Mouse (Mus musculus) stomach, adult 2 months (tissue): ENCODE measurements around the gene Gm32742. TPM values are rescaled to one million over a fixed set of nuclear protein-coding genes. Genes with fewer than 3 reads are reported as not detected.

Experiments used
- polyA plus RNA-seq: library from polyadenylated mRNA; depleted of rRNA; stranded (reverse); fragments of >200 nt; gene quantifications from 2 replicates; pipeline ENCODE4 v1.2.3, GENCODE M21; 2012; rRNA removed

The Gm32742 gene
- polyA plus RNA-seq: 0.42 and 0.51 TPM in 2 replicates

GRCm38 (mm10) chr9:51165312-51166180 lies at the start of gene Gm32742:
TSS of gene Gm32742 (minus strand) at chr9:51165517.

GRCm38 (mm10) chr9:51213023-51213728 lies 47.9 kb upstream of the Gm32742 start, which contains the start of gene Pou2af1:
TSS of gene Pou2af1 (plus strand) at chr9:51213708.

GRCm38 (mm10) chr9:51101756-51102425 lies 63.4 kb downstream of the Gm32742 start, which contains the start of gene 4833427G06Rik:
TSS of gene 4833427G06Rik (minus strand) at chr9:51102078.

Other genes with a start within 250 kb of the Gm32742 start
- gene Sik2, start 156.4 kb downstream of the Gm32742 start, polyA plus RNA-seq: 6.3 and 7.4 TPM in 2 replicates
- gene Btg4, start 104.6 kb downstream of the Gm32742 start, polyA plus RNA-seq: not detected in 2 replicates
- 0.84 and 0.99 TPM in 2 replicates for gene Layn, start 88.4 kb downstream of the Gm32742 start, polyA plus RNA-seq
- gene 4833427G06Rik, start 63.4 kb downstream of the Gm32742 start, polyA plus RNA-seq: 0.12 TPM in 1 of 2 replicates, not detected in the other
- gene Pou2af1, start 48.2 kb upstream of the Gm32742 start, polyA plus RNA-seq: 0.45 and 0.63 TPM in 2 replicates
- gene Colca2, start 113.1 kb upstream of the Gm32742 start, polyA plus RNA-seq: 3.8 and 4.5 TPM in 2 replicates
- gene 1810046K07Rik, start 163.4 kb upstream of the Gm32742 start, polyA plus RNA-seq: 2.5 and 3.9 TPM in 2 replicates